Mouse (Mus musculus) thymus, postnatal 4 days (tissue): Measurements from ENCODE around the gene Tec.
A peak's percentile ranks its signal among the peaks of the same experiment; 100 is the strongest.

ENCODE experiments used
- DNase-seq: peaks from one replicate; pipeline ENCODE4 v3.0.0; 2021

Gene Tec

DNA sequence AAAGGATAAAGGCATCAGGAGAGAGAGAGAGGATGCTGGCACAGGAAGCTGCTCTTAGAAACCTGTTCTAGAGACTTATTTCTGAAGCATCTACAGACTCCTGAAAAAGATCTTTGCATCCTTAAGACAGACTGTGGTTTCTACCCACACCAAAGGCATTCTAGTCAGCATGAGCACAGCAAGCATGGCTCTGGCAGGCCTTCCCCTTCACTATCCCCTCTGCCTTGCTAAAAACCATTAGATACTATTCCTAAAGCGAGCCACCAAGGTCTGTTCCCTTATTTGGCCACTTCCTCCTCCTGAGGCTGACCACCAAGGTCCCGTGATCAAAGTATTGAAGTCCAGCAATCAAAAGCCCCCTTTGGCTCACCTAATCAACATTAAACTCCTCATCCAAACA, 92.2 kb downstream of the Tec start:
- DNase-seq: no peak

DNA sequence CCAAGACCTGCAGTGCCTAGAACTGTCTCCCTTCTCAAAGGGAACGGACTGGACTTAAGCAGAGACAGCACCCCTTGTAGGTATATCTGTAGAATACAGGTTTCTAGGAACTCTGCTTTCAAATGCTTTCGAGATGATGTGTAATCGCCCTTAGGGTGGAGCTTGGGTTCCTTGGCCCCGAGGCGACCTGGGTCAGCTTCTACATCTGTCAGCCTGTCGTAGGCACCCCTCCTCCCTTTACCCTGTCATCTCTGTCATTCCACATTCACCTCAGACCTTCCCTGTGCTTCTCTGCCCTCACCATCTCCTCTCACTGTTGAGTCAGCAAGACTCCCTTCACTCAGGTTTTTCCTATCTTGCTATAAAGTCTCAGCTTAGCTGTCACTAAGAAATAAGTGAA, 98.4 kb downstream of the Tec start:
- DNase-seq: no peak

DNA sequence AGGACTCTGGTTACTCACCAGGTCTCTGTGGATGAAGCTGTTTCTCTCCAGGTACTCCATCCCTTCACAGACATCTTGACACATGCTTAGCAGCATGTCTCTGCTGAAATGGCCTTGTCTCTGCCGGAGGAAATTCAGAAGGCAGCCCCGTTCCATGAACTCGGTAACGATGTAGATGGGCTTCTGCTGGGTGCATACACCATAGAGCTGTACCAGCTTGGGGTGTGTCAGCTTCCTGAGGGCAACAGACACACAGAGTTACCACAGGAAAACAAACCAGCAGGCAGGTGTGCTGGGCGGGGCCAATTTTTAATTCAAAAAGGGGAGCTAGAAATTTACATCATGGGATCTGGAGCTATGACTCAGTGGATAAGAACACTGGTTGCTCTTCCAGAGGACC, 104.7 kb downstream of the Tec start:
- peak; percentile 61 for DNase-seq

DNA sequence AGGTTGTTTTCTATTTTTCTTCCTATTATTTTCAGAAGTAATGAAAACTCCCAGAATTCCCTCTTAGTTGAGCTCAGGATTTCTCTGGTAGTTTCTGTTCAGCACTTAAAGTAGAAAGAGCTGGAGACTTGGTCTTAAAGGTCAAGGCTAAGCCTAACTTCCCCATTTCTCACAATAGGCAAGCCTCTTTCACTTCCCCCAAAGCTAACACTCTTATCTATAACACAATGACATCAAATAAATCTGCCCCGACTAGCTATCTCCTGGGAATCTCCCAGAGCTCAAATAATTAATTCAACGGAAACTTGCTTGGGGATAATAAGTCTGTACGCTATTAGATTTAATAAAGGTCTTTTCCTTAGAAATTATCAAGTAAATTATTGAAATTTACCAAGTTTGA, 105.3 kb downstream of the Tec start:
- no peak for DNase-seq

DNA sequence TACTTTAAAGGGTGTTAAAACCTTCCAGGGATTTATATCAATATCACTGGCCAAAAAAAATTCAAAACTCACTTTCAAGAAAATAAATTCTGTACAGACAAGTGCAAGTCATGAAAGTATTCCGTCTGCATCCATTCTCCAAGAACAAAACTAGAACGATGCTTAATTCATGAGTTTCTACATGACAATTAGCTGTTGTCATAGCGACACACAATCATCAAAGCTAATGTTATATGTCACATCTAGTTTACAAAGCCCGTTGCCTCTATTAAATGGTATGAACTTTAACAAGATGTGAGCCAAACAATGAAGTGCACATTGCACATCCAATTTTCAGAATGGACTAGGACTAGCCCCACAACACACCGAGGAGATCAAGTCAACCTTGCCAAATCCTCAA, 106.5 kb downstream of the Tec start:
- DNase-seq: no peak

DNA sequence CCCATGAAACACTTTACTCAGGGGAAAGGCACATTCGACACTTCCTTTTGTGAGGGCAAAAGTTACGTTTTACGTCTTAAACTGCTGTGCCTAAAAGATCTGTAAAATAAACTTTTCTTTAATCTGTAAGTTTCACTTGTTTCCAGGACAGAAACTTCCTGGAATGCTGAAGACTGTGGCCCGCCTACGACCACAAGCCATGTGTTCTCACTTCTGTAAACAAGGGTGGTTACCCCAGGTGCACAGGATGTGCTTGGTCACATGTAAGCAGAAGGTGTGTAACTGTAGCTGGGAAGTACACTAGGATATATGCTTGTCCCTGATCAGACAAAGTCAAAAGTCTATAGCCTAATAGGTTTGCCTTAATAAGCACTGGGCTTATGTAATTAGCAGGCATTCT, 107.0 kb downstream of the Tec start:
- peak; percentile 59 for DNase-seq

DNA sequence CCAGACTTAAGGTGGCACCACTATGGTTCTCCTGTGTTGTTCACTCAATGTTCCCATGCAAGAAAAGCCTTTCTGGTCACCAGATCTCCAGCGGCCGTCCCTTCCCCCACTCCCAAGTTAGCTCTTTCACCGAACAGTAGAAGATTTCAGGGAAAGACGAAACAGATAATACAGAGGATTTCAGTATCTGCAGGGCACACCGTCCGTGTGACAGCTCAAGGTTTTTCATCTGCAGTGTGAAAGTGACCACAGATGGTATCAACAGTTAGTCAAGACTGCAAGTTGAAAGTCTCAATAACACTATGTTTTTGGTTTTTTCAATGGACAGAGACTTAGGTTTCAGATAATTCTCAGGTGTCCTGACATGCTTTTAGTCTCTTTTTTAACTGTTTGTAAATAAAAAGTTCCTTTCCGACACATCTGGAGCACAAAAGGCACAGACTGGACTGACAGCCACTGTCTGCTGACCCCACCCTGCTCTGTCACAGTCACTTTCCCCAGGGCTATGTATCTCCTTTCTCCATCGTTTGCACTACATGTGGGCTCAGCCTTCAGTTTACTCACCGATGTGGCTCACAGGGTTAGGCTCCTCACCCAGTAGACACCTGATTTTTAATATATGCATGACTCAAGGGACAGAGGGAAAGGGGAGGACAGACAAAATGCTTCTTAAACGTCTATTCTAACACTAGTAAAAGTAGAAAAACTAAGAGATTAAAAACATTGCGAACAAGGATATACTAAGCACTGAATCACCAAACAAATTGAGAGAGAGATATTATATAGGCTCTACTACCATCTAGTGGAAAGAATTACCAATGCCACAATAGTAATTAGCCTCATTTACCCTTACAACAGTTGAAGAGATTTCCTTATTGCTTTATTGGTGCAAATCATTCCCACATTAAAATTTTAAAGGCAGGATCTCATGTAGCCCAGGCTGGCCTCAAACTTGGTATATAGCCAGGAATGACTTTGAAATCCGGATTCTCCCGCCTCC, 109.1 kb downstream of the Tec start:
- DNase-seq: no peak

DNA sequence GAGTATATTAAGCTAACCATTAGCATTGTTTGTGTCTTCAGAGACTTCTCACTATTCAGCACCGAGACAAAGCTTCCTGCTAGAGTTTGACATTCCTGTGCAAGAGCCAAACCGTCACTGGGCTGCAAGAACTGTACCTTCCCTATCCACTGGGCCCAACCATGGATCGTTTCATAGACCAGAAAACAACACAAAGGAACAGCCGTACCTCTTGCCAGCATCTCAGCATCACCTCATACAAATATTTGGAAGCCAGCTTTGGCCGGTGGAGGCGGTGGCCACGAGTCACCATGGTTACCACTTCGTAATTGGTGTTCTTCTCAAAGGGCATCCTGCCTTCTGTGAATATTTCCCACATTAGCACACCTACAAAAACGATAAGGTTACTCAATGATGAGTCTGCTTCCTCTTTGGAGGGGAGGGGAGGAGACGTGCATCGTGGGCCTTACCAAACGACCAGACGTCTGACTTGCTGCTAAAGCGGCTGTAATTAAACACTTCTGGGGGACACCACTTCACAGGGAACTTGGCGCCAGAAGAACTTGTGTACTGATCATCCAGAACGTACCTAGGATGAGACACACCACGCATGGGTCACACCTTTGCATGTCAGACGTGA, 111.0 kb downstream of the Tec start:
- DNase-seq: no peak

DNA sequence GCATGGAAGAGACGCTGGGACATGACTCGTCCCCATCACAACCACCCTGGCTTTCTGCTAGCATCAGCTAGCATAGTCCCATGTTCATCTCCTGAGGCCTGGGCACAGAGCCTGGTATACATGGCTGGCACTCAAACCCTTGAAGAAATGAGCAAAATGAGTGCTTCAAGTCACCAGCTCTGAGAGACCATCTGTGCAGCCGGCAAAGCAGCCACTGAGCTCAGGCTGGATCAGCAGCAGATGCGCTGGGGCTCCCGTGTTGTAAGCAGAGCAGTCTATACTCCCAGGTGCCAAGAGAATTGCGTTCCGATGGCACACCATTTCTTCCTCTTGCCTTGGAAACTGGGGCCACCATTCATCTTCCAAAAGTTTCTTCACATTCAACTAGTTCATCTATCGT, 112.3 kb downstream of the Tec start:
- no peak for DNase-seq

DNA sequence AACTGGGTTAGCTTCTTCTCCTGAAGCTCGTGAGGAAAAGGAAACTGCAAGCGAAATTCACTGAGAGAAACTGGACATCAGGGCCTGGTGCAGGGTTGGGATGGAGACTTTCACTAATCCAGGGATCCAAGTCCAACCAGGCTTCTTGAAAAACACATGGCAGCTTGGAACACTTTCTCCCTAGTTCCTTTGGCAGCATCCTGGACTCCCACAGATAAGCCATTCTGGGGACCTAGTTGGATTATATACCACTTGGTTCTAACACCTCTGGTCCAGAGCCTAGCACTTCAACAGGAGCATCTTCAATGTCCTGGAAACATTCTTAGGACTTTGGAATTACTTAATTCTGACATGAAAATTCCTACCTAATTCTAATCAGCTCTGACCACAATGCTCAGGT, 113.2 kb downstream of the Tec start:
- no peak for DNase-seq

DNA sequence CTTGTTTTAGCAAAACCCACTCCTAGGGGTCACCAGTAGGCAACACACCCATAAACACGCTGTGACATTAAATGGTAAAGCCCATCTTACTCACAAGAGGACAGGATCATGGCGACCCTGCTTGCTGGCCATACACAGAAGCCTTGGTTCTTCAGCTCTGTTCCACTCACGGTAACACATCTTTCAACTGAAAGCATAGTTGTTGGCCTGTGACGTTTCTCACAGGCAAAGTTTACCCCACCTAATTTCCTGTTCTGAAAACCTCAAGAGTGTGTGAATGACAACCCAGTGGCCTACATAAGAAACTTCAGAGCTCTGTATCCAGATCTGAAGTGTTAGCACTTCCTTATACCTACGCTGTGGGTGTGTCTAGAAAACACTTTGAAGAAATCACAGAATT, 115.7 kb downstream of the Tec start, which contains the start of gene Txk:
TSS of gene Txk (minus strand) at position 193 of the 400 bp plus-strand sequence.
- DNase-seq: peak; percentile 63

DNA sequence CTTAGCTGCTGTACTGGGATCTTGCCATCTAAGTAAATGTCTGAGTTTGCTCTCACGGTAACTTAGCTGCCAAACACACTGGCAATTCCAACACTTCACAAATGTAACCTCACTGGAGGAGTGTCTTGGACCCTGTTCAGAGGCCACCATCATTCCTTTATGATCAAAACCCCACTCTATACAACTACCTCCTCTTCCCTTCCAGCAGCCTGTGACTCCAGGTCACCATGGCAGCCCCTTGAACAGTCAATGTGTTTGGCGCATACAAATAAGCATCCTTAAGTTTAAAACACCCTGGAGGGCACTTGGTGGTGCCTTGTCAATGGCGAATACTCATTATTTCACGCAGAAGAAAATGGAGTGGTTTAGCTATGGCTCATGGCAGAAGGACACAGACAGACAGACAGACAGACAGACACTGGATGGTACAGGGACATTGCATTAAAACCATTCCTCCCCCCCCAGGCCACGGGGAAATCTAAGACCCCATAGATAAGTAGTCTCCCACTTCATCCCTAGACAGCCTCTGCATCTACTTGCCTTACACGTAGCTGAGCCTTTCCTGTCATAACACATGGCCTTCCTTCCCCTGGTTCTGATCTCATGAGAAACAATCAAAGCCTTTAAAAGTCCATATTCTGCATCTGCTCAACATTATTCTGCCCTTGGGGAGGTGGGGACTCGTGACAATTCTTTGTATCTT, 117.1 kb downstream of the Tec start:
- no peak for DNase-seq

DNA sequence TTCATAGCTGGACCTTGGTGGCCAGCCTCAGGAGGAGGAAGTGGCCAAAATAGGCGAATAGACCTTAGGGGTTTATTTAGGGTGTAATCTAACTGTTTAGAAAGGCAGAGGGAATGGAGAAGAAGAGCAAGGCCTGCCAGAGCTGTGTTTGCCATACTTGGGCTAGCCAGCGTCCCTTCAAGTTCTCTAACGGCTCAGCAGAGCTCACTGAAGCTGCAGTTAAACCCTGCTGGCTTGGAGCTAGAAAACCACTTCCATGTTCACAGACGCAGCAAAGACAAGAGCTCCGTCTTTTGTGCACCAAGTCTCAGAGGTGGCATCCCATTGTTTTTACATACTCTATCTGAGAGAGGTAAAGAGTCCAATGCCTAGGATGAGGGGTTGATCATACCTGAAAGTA, 118.1 kb downstream of the Tec start:
- no peak for DNase-seq

DNA sequence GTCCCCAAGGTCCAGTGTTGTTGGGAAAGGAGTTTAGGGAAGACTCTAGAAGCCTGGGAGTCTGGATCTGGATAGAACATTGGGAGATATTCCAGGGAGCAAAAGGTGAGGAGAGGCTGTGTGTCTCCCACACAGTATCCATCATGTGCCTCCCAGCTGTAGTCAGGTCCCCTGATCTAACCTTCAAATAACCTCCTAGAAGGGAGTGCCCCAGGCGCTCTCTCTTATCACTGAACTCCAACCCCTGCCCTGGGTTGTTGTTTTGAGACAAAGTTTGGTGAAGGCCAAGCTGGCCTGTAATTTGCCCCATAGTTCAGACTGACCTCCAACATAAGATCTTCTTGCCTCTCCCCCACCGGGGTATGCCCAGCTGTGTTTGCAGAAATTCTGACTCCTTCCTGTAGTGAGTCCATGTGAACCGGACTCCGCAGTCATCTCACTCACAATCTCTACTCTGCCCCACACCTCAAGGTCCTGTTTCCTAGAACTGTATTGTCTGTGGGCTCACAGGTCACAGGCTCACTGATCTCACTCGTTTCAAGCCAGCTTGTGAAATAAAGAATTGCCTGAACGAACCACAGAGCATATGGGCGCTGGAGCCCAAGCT, 119.5 kb downstream of the Tec start:
- no peak for DNase-seq

DNA sequence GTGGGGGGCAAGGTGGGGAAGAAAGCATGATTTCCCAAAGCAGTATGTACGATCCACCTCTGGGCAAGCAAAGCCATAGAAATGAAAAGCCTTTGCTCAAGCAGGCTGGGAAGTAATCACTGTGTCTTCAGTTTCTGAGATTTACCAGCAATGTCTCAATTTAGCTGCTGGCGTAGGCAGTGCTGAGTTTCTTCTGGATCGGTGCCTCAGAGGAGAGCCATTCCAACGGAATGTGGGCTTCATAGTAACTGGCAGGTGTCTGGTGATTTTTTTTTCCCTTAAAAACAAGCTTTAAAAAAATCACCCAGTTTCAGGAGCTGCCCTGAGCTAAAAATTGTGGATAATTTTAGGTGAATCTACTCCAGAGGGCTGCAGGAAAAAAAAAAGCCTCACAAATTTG, 120.9 kb downstream of the Tec start:
- DNase-seq: no peak

DNA sequence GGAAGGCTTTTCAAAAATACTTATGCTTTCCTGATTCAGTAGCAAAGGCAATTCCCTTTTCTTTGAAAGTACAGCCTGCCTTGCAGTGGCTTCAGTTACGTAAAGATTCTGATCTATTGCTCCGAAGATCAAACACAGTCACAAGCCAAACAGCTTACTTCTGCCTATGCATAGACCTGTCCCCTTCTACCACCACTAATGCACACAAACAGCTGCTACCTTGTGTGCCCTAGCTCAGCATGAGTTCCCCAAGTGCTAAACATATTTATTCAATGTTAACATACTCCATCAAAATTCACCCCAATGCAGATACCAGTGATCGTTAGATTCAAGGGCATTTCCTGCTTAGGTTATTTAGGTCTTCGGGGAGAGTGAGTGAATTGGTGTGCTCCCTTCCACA, 121.8 kb downstream of the Tec start:
- no peak for DNase-seq

DNA sequence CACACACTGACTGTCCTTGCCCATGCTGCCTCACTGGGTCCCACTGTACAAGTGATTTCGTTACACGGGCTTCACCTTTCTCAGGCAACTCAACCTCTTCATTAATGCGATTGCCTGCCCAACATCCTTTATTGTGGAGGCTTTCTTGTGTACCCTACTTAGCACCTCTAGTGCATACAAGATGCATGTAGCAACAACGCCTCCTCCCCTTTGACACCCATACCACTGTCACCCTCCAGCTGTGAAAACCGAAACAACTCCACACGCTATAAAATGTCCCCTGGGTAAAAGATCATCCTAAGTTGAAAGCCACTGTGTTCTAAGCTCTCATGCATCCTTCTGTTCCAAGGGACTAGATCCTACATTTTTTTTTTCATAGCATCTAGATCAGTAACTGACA, 125.2 kb downstream of the Tec start:
- DNase-seq: no peak

DNA sequence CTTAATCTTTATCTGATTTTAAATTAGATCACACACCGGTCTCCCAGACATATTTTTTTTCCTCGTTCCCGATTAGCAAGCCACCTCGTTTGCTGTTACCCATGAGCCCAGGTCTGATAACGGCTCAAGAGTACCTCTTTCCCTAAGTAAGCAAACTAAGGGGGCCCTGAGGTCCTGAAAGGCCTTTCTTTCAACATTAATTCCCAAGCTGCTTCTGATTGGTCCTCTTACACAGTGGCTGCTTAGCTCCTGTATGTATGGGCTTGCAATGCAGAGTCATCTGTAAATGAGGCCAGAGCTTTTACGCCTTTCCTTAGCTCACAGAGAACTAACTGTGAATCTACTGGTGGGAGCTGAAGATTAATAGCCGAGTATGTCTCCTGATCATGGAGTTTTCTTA, 131.4 kb downstream of the Tec start:
- DNase-seq: no peak

DNA sequence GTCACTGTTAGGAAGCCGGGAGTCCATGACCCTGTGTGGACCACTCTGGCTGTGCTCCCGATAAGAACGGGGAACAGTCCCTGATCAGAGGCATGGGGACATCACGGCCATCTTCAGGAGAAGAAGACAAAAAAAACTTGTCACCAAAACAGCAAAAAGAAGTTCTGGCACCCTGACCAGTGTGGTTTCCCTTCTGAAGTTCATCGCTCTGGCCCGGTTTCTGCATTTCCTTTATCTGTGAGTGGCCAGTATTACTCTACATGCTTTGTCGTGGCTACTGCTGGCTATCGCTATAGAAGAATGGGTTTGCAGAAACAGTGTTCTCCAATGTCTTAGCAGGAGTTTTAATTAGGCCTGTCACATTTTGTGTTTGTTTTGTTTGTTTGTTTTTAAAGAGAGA, 131.8 kb downstream of the Tec start:
- DNase-seq: no peak

DNA sequence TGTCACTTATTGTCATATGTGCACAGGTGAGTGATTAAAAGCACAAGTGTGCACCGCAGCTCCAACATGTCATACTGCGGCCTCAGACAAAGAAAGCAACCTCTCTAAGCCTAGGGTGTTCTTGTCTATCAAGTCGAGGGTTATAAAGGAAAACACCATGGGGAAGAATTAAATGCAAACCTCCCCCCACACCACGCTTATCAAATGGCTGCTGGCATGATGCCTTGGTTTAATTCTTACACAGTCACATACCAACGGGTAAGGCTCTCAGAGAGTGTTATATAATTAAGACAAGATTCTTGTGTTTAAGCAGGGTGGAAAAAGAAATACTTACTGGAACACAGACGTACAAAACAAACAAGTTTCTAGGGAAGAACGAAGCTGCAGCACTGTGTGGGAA, 132.5 kb downstream of the Tec start:
- DNase-seq: no peak

DNA sequence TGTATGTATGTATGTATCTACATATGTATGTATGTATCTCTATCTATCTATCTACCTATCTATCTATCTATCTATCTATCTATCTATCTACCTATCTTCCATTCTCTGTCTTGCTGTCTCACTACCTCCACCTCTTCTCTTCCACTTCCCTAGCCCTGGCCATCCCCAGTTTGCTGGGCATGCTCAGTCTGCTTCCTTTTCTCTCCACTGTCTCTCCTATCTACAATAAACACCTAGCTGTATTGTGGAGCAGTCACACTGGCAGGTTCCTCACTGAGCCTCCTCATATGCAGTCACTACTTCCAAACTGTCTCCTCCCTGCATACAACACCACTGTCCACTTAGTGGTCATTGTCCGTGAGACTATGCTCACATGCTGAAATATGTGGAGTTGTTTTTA, 135.4 kb downstream of the Tec start:
- DNase-seq: no peak

DNA sequence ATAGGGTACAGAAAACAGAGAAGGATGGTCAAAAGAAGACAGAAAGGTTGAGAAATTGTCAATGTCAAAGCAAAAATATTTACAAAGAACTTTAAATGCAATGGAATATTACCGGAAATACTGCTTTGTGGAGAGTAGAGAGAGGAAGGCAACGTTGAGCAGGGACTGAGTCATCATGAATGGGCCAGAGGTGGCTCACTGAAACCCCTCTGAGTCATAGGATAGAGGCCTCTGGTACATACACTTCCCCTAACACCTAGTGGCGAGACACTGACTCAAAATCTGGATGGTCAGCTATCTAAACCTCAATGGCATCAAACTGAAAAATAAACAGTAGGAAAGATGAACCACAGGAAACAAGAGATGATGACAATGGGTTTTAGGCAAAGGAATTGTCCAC, 142.9 kb downstream of the Tec start:
- no peak for DNase-seq

DNA sequence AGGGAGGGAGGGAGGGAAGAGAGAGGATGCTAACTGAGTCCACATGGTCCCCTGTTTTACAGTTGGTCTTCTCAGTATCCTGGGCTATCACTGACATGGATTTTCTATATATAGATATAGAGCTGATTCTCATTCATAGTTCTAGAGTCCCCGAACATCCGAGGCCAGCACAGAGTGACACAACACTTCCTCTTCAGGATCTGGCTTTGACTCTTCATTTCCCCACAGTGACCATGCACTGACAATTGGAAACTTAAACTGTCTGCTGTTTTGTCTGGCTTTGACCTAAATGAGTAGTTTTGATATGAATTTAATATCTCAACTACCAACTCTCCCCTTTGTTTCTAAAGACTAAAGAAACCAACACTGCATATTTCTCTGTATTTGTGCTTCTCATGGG, 144.9 kb downstream of the Tec start:
- DNase-seq: no peak
